Mouse (Mus musculus) inflammation-experienced regulatory T-cells, adult 6 months (primary cell): ENCODE measurements around the gene Dqx1. TPM values are rescaled to one million over a fixed set of nuclear protein-coding genes. Genes with fewer than 3 reads are reported as not detected.
A peak's percentile ranks its signal among the peaks of the same experiment; 100 is the strongest.

Experiments
- ATAC-seq: one replicate; pipeline ENCODE4 v1.8.0; 2017
- polyA plus RNA-seq, 3 experiments: library from polyadenylated mRNA; unstranded; fragments of 100-300 nt; shearing (Covaris generic); gene quantifications; one replicate each; pipeline ENCODE4 v1.2.1; 2017

Dqx1 gene
- 1 to 10 TPM; 2.1 to 2.7 (median 2.7) TPM for polyA plus RNA-seq

GRCm38 (mm10) chr6:83057790-83058189 lies at the start of gene Dqx1:
TSS of gene Dqx1 (plus strand) at chr6:83057844.
- no peak for ATAC-seq

- no peak for ATAC-seq
These were observed 49.0 kb upstream of the Dqx1 start for GRCm38 (mm10) chr6:83008659-83009058.

GRCm38 (mm10) chr6:83010010-83010409 lies 47.6 kb upstream of the Dqx1 start:
- peak; percentile 77 for ATAC-seq

DNA sequence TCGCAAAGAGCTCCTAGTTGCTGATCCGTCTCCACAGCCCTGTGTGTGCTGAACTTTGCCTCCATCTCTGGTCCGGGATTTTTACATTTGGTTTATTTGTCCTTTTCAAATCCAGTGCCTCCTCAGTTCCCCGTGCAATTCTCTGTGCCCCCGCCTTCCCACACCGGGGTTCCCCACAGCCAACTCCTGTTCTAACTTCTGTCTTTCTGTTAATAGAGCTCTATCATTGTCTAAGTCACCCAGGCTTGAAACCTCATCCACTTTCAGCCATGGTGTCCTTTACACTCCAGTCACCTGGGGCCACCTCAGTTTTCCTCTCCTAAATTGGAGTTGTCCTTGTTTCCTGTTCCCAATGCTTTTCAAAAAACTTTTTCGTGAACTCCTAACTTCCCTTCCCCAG lies 46.4 kb upstream of the Dqx1 start:
- no peak for ATAC-seq

- no peak for ATAC-seq
These were observed 45.9 kb upstream of the Dqx1 start for GRCm38 (mm10) chr6:83011756-83012155.

DNA sequence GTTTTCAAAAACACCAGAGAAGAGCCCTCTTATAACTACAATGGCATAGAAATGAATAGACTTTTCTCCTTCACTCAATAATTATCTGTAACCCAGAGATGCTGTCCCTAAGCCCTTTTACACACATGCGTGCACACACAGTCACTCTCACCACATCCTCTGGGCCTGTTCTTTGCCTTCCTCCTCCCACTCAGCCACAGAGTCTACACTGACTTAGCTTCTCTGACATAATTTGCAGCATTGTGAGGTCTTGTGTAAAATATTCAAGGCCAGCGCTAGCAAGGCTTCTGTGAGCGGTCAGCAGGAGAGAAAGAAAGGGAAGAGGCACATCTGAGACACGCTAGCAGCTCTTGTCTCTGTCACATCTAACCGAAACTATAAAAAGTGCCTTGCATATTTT lies 44.2 kb upstream of the Dqx1 start:
- ATAC-seq: peak; percentile 89

GRCm38 (mm10) chr6:83014482-83015466 lies 42.9 kb upstream of the Dqx1 start:
- no peak for ATAC-seq

DNA sequence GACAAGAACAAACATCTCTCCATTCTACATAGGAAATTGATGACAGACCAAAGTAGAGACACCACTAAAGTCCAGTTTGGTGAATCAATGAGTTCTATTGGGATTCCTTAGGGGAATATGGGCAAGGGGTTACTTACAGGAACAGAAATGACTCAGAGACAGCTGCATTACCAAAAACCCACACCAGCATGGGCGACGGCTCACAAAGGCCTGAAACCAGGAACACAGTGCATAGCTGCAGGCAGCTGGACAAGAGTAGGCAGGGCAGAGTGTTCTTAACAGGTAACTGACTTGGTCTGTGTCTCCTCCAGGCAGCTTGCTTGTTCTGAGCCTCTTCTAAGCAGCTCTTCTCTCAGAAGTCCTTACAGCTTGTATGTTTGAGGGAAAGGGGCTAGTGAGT lies 41.9 kb upstream of the Dqx1 start:
- ATAC-seq: no peak

DNA sequence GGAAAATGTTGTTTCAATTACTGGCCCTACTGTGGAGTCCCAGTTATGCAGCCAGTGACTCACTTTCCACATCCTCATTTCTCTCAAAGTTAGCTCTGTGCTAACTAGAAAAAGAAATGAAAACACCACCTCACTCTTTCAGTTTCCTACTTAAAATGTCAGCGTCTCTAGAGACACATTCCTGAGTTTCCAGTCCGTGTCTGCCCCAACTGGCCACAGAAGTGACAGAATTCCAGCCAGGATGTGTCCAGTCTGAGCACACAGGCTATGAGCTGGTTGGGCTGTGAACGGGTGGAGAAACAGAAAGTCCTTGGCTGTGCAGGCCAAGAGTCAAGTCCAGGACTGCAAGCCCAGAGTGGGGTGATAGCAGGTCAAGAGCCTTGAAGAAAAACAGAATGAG lies 40.5 kb upstream of the Dqx1 start:
- no peak for ATAC-seq

GRCm38 (mm10) chr6:83019044-83019443 lies 38.6 kb upstream of the Dqx1 start:
- ATAC-seq: no peak

DNA sequence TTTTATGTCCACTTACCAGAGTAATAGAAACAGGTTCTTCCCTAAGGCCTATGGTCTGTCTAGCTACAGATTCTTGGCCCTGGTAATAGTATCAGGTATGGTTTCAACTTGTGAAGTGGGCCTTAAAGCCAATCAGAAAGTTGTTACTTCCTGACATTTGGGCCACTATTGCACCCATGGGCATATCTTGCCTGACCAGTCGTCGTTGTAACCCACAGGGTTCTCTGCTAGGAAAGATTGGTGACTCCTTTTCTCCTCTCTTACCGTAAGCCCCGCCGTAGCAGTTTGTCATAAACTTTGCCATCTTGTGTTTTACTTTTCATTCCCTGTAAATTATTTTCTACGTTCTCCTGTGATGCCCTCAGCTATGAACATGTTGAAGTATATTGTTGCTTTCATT lies 37.5 kb upstream of the Dqx1 start:
- no peak for ATAC-seq

DNA sequence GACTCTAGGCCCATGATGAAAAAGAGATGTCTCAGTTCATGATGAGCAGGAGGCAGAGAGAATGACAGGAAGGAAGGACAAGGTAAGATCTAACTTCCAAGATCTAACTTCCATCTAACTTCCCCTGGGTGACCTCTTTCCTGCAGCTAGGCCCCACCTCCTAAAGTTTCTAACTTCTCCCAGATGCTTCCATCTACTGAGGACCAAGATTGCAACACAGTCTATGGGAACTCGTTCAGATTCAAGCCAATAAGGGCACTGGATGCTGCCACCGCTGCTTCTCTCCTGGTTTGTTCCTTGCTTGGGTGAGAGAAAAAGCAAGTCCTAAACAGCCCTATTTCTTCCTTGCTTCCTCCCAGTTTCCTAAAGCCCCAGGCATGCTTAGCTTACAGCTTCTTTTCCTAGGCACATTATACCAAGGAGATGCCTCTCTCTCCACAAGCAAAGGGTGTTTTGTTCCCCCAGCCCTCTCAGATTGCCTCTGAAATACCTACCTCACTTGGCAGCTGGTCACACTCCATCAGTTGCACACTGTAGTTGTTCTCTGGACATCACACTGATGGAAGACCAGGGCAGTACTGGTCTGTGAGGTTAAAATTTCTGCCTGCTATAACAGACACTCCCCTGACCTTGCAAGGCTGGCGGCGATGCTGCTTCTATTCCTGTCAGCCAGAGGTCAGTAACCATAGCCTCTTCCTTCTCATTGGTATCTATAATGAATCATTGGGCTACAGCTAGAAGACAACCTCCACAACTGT lies 36.6 kb upstream of the Dqx1 start:
- no peak for ATAC-seq

- no peak for ATAC-seq
These were observed 34.6 kb upstream of the Dqx1 start for GRCm38 (mm10) chr6:83023008-83023407.

DNA sequence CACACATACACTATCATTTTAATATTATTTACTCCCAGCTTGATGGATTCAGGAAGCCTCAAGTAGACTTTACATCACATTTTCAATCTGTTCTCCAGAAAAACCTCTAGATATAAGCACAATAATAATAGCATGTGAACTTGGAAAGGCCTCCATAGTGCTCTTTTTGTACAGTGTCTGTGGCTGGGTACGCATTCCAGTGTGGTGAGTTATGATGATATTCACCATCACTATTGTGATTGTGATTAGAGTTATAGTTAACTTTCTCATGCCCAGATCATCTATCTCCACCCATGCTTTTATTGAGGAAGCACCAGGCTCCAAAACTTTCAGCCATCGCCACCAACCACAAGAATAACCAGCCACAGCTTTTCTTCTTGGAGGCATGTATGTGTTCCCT lies 33.9 kb upstream of the Dqx1 start:
- ATAC-seq: no peak

DNA sequence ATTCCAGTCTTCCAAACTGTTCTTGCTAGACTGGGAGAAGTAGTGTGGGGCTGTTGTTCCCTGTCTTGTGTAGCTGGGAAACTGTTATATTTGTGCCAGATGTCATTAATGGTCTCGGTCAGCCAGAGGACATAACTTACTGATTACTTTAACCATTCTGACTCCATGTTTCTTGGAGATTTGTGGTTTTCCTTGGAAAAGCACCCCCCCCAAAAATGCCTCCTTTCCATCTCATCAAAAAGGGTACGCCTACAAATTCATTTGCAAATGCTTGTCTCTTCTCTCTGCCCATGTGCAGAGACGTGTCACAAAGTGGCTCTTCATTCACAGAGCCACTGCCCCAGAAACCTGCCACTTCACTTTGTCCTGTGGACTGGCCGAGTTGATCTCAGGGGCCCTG lies 33.2 kb upstream of the Dqx1 start:
- no peak for ATAC-seq

- ATAC-seq: no peak
These were observed 32.4 kb upstream of the Dqx1 start for GRCm38 (mm10) chr6:83025221-83025620.

GRCm38 (mm10) chr6:83027293-83027692 lies 30.4 kb upstream of the Dqx1 start:
- no peak for ATAC-seq

DNA sequence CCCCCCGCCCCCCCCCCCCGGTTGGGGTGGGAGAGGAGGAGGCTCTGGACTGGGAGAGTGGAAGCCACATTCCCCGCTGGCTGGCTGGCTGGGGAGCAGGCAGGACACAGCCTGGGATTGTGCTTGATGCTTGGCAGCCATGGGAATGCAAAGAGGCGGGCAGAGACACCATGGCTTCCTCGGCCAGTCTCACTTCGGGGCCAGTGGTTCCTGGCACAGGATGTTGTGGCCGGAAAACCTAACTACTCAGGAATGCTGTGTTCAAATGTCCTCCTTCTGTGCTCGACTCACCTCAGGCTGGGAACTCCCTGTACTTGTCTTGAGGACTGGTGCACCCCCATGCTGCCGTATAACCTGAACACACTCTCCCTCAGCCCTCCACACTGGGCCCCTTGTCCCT lies 29.9 kb upstream of the Dqx1 start:
- no peak for ATAC-seq

DNA sequence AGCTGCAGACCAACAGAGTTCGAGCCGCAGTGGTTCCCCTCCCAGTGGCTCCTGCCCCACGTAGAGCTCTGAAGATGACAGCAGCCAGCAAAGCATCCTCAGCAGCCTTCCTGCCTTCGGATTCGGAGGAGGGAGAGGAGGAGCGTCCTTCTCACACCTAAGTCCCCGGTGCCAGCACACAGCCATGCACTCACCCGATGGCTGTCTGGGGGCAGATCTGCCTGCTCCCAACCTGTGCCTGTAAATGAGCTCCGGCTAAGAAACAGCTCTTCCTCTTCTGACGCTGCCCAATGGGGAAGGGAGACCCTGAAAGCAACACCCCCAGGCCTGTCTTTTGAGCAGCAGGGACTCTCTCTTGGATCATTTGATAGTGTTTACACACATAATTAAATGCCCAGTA lies 27.9 kb upstream of the Dqx1 start:
- ATAC-seq: no peak

- ATAC-seq: no peak
These were observed 26.5 kb upstream of the Dqx1 start for GRCm38 (mm10) chr6:83031111-83031510.

- ATAC-seq: no peak
These were observed 25.6 kb upstream of the Dqx1 start for GRCm38 (mm10) chr6:83031921-83032590.

DNA sequence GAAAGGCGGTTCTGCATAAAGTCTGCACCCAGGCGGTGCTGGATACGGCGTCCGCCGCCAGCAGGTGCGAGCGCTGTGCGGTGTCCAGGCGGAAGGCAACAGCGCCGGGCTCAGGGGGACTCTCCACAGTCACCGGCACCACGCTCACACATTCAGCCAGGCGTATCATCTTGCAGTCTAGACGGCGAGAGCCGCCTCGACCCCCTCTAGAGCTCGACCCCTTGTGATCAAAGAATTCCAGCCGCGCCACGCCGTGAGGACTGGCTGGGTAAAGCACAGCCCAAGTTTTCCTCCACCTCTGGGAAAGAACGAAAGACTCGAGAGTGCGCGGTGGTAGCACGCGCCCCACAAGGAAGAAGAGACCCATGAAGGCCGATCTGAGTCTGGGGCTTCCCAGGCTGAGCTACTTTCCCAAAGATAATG lies 24.9 kb upstream of the Dqx1 start:
- peak; percentile 54 for ATAC-seq
